Mouse (Mus musculus): ENCODE measurements around the gene Paics. TPM values are rescaled to one million over a fixed set of nuclear protein-coding genes. Genes with fewer than 3 reads are reported as not detected.
"Not testable (repeated sequence)": the region's sequence is repeated elsewhere in the genome, so short reads cannot be mapped to it uniquely, and the experiment has no call there.

The Paics gene
- polyA plus RNA-seq, 1 experiment from 2014 or later = 282 TPM

- H3K27me3 ChIP-seq (ENCODE audit: control insufficient read depth, insufficient read depth, low read depth, low read length) = no peaks in the 10 kb centered on the region
- ATAC-seq (ENCODE audit: low read depth) = no peak
- H3K9ac ChIP-seq (ENCODE audit: low read length) = no peak overlapping the region
- peaks cover 6% of the 10 kb centered on the region; the same call in 1 of the 2 replicates for H3K4me1 ChIP-seq (replicated peaks; ENCODE audit: control insufficient read depth, insufficient read depth, low read length)
- peaks cover 37% of the 10 kb centered on the region for H3K36me3 ChIP-seq (ENCODE audit: control insufficient read depth, insufficient read depth, low read length)
- no peak overlapping the region for H3K27ac ChIP-seq (ENCODE audit: low read length)
- no peaks in the 10 kb centered on the region for H3K9me3 ChIP-seq (ENCODE audit: control insufficient read depth, low read length)
- 83% methylated on average over 5 of the region's 5 CpGs for WGBS
- no peak overlapping the region for H3K4me3 ChIP-seq (ENCODE audit: low read length)
- no peak overlapping the region for H3K4me2 ChIP-seq (ENCODE audit: low read depth, low read length)
These were observed 8.5 kb downstream of the Paics start for GRCm38 (mm10) chr5:76959587-76959986.

- Histone ChIP-seq H3K36me3 (ENCODE audit: control insufficient read depth, insufficient read depth, low read length) (peaks cover 41% of the 10 kb centered on the region), H3K4me3 (ENCODE audit: low read length) (no peak overlapping the region), H3K9me3 (ENCODE audit: control insufficient read depth, low read length) (no peaks in the 10 kb centered on the region), H3K9ac (ENCODE audit: low read length) (no peak overlapping the region), H3K27ac (ENCODE audit: low read length) (no peak overlapping the region), H3K4me1 (replicated peaks; ENCODE audit: control insufficient read depth, insufficient read depth, low read length) (no peaks in the 10 kb centered on the region), H3K27me3 (ENCODE audit: control insufficient read depth, insufficient read depth, low read depth, low read length) (no peaks in the 10 kb centered on the region), H3K4me2 (ENCODE audit: low read depth, low read length) (no peak overlapping the region)
- ATAC-seq (ENCODE audit: low read depth) = no peak
- WGBS = 77% methylated on average over 11 of the region's 11 CpGs
These were observed 11.4 kb downstream of the Paics start for GRCm38 (mm10) chr5:76962545-76962944.

- ATAC-seq (ENCODE audit: low read depth) = no peak
- H3K4me2 ChIP-seq (ENCODE audit: low read depth, low read length) = no peak overlapping the region
These were observed 13.5 kb downstream of the Paics start for GRCm38 (mm10) chr5:76964651-76965050.

GRCm38 (mm10) chr5:76969250-76969649 lies 18.1 kb downstream of the Paics start:
- Histone ChIP-seq H3K4me3 (ENCODE audit: low read length) (no peak overlapping the region), H3K27ac (ENCODE audit: low read length) (no peak overlapping the region), H3K36me3 (ENCODE audit: control insufficient read depth, insufficient read depth, low read length) (peaks cover 31% of the 10 kb centered on the region), H3K9me3 (ENCODE audit: control insufficient read depth, low read length) (no peaks in the 10 kb centered on the region), H3K4me2 (ENCODE audit: low read depth, low read length) (no peak overlapping the region), H3K9ac (ENCODE audit: low read length) (no peak overlapping the region), H3K4me1 (replicated peaks; ENCODE audit: control insufficient read depth, insufficient read depth, low read length) (peaks cover 6% of the 10 kb centered on the region; the same call in 1 of the 2 replicates), H3K27me3 (ENCODE audit: control insufficient read depth, insufficient read depth, low read depth, low read length) (no peaks in the 10 kb centered on the region)
- WGBS = 71% methylated on average over 5 of the region's 5 CpGs
- no peak for ATAC-seq (ENCODE audit: low read depth)

More at GRCm38 (mm10) chr5:76964651-76965050, 13.5 kb downstream of the Paics start:
- Histone ChIP-seq H3K9me3 (ENCODE audit: control insufficient read depth, low read length) (no peaks in the 10 kb centered on the region), H3K36me3 (ENCODE audit: control insufficient read depth, insufficient read depth, low read length) (peaks cover 47% of the 10 kb centered on the region), H3K27ac (ENCODE audit: low read length) (no peak overlapping the region), H3K9ac (ENCODE audit: low read length) (no peak overlapping the region), H3K4me3 (ENCODE audit: low read length) (no peak overlapping the region), H3K4me1 (replicated peaks; ENCODE audit: control insufficient read depth, insufficient read depth, low read length) (no peaks in the 10 kb centered on the region), H3K27me3 (ENCODE audit: control insufficient read depth, insufficient read depth, low read depth, low read length) (no peaks in the 10 kb centered on the region)
- 84% methylated on average over 3 of the region's 3 CpGs for WGBS

GRCm38 (mm10) chr5:76971115-76971514 lies 20.0 kb downstream of the Paics start:
- H3K4me3 ChIP-seq (ENCODE audit: low read length); H3K4me2 ChIP-seq (ENCODE audit: low read depth, low read length); H3K27ac ChIP-seq (ENCODE audit: low read length); H3K9me3 ChIP-seq (ENCODE audit: control insufficient read depth, low read length); ATAC-seq (ENCODE audit: low read depth); H3K9ac ChIP-seq (ENCODE audit: low read length); H3K27me3 ChIP-seq (ENCODE audit: control insufficient read depth, insufficient read depth, low read depth, low read length): not testable (repeated sequence)
- Histone ChIP-seq H3K36me3 (ENCODE audit: control insufficient read depth, insufficient read depth, low read length) (peaks cover 23% of the 10 kb centered on the region), H3K4me1 (replicated peaks; ENCODE audit: control insufficient read depth, insufficient read depth, low read length) (peaks cover 10% of the 10 kb centered on the region)
- 46% methylated on average over 1 of the region's 1 CpGs for WGBS

- Histone ChIP-seq H3K27ac (ENCODE audit: low read length) (no peak overlapping the region), H3K36me3 (ENCODE audit: control insufficient read depth, insufficient read depth, low read length) (peaks cover 16% of the 10 kb centered on the region), H3K9me3 (ENCODE audit: control insufficient read depth, low read length) (no peaks in the 10 kb centered on the region), H3K27me3 (ENCODE audit: control insufficient read depth, insufficient read depth, low read depth, low read length) (no peaks in the 10 kb centered on the region), H3K4me1 (replicated peaks; ENCODE audit: control insufficient read depth, insufficient read depth, low read length) (peaks cover 10% of the 10 kb centered on the region), H3K4me2 (ENCODE audit: low read depth, low read length) (peak overlapping the region; percentile 78), H3K9ac (ENCODE audit: low read length) (no peak overlapping the region), H3K4me3 (ENCODE audit: low read length) (peak overlapping the region; percentile 98)
- ATAC-seq (ENCODE audit: low read depth) = no peak
- 57% methylated on average over 3 of the region's 3 CpGs for WGBS
These were observed 22.4 kb downstream of the Paics start for GRCm38 (mm10) chr5:76973488-76973887.

GRCm38 (mm10) chr5:76974207-76974553 lies 23.1 kb downstream of the Paics start:
- no peak for ATAC-seq (ENCODE audit: low read depth)
- H3K9ac ChIP-seq (ENCODE audit: low read length) = peak overlapping the region; percentile 94
- peaks cover 10% of the 10 kb centered on the region for H3K4me1 ChIP-seq (replicated peaks; ENCODE audit: control insufficient read depth, insufficient read depth, low read length)
- H3K4me2 ChIP-seq (ENCODE audit: low read depth, low read length) = peak overlapping the region; percentile 78
- H3K4me3 ChIP-seq (ENCODE audit: low read length) = peak overlapping the region; percentile 98
- no peaks in the 10 kb centered on the region for H3K27me3 ChIP-seq (ENCODE audit: control insufficient read depth, insufficient read depth, low read depth, low read length)
- H3K9me3 ChIP-seq (ENCODE audit: control insufficient read depth, low read length) = no peaks in the 10 kb centered on the region
- 2% methylated on average over 17 of the region's 17 CpGs for WGBS
- H3K36me3 ChIP-seq (ENCODE audit: control insufficient read depth, insufficient read depth, low read length) = peaks cover 12% of the 10 kb centered on the region
- H3K27ac ChIP-seq (ENCODE audit: low read length) = peak overlapping the region; percentile 11; the same call in 1 of the 2 replicates

GRCm38 (mm10) chr5:76974554-76975285 lies 23.6 kb downstream of the Paics start, which contains the start of gene Srp72:
Gene Srp72, plus strand, starts transcription at chr5:76974683.
- Histone ChIP-seq H3K9me3 (ENCODE audit: control insufficient read depth, low read length) (no peaks in the 10 kb centered on the region), H3K27ac (ENCODE audit: low read length) (peak within 1 kb of the TSS; percentile 95), H3K4me1 (replicated peaks; ENCODE audit: control insufficient read depth, insufficient read depth, low read length) (peaks cover 10% of the 10 kb centered on the region), H3K4me2 (ENCODE audit: low read depth, low read length) (peak within 1 kb of the TSS; percentile 78), H3K9ac (ENCODE audit: low read length) (peak within 1 kb of the TSS; percentile 94), H3K27me3 (ENCODE audit: control insufficient read depth, insufficient read depth, low read depth, low read length) (no peaks in the 10 kb centered on the region), H3K36me3 (ENCODE audit: control insufficient read depth, insufficient read depth, low read length) (peaks cover 11% of the 10 kb centered on the region), H3K4me3 (ENCODE audit: low read length) (peak within 1 kb of the TSS; percentile 98)
- ATAC-seq (ENCODE audit: low read depth) = peak; percentile 96
- under 1% methylated on average over 60 of the region's 60 CpGs for WGBS

- peak overlapping the region; percentile 74 for H3K4me2 ChIP-seq (ENCODE audit: low read depth, low read length)
- H3K4me3 ChIP-seq (ENCODE audit: low read length) = peak overlapping the region; percentile 98
- H3K9me3 ChIP-seq (ENCODE audit: control insufficient read depth, low read length) = no peaks in the 10 kb centered on the region
- WGBS = 71% methylated on average over 8 of the region's 8 CpGs
- H3K9ac ChIP-seq (ENCODE audit: low read length) = no peak overlapping the region; the same call in 1 of the 2 replicates
- H3K4me1 ChIP-seq (replicated peaks; ENCODE audit: control insufficient read depth, insufficient read depth, low read length) = peaks cover 10% of the 10 kb centered on the region
- no peak overlapping the region for H3K27ac ChIP-seq (ENCODE audit: low read length)
- no peaks in the 10 kb centered on the region for H3K27me3 ChIP-seq (ENCODE audit: control insufficient read depth, insufficient read depth, low read depth, low read length)
- H3K36me3 ChIP-seq (ENCODE audit: control insufficient read depth, insufficient read depth, low read length) = peaks cover 15% of the 10 kb centered on the region
- ATAC-seq (ENCODE audit: low read depth) = no peak
These were observed 24.6 kb downstream of the Paics start for GRCm38 (mm10) chr5:76975736-76976135.
